Comparison of ENCODE assay signal across 8 mouse cellular contexts in genomic region chr19:60160611-60161274, GRCm38 (mm10).
DNase-seq lines count a peak whose midpoint lies in the region; TF ChIP-seq lines count a peak whose summit lies in the region.

No protein-coding gene starts in this region.

- no peaks in the 10 kb centered on the region; the same call in 1 of the 2 replicates for H3K4me1 ChIP-seq in bone marrow, adult 2 months (ENCODE audit: control insufficient read depth, insufficient read depth, low read length)
- no peaks in the 10 kb centered on the region; the same call in 1 of the 2 replicates for H3K4me1 ChIP-seq in lung, adult 2 months (ENCODE audit: control insufficient read depth, insufficient read depth, low read length)

- no peak for TF ChIP-seq POLR2A in bone marrow, adult 2 months (IDR thresholded peaks at IDR 0.05; ENCODE audit: borderline replicate concordance, control insufficient read depth, low read depth, low read length)
- no peak for TF ChIP-seq POLR2A in lung, adult 2 months (IDR thresholded peaks at IDR 0.05; ENCODE audit: borderline replicate concordance, extremely low read depth, low read depth, low read length)

- intact Hi-C loops in gastrocnemius, adult 2 months (cut with DNase I): no loop called here

- peak; percentile 46 for DNase-seq in right cerebral cortex, postnatal 4 days
- DNase-seq in right cerebral cortex, postnatal 25 days: no peak
- DNase-seq in gastrocnemius, adult 2 months: peak; percentile 54
- DNase-seq in kidney, adult 9 months: peak; percentile 59
- DNase-seq in lung, adult 2 months: peak; percentile 12
- DNase-seq in spleen, adult 12 weeks (ENCODE audit: low spot score): peak; percentile 24
- no peak for DNase-seq in cerebellum, adult 9-10 months

- TF ChIP-seq CTCF in bone marrow, adult 2 months (IDR thresholded peaks at IDR 0.05; ENCODE audit: control insufficient read depth, insufficient read depth, low read length): peak; percentile 87
- TF ChIP-seq CTCF in gastrocnemius, adult 2 months (IDR thresholded peaks at IDR 0.05): peak; percentile 77
- peak; percentile 77 for TF ChIP-seq CTCF in lung, adult 2 months (IDR thresholded peaks at IDR 0.05; ENCODE audit: insufficient read depth, low read length)

- peak overlapping the region; percentile 15 for H3K4me3 ChIP-seq in bone marrow, adult 2 months (replicated peaks; ENCODE audit: control insufficient read depth, low read depth, low read length)
- peak overlapping the region; percentile 24 for H3K4me3 ChIP-seq in gastrocnemius, adult 2 months
- no peak overlapping the region for H3K4me3 ChIP-seq in lung, adult 2 months (replicated peaks; ENCODE audit: extremely low read depth, low read depth, low read length)

- H3K27ac ChIP-seq in bone marrow, adult 2 months (ENCODE audit: control insufficient read depth, insufficient read depth, low read depth, low read length, poor library complexity): no peak overlapping the region
- H3K27ac ChIP-seq in gastrocnemius, adult 2 months: no peak overlapping the region

- 24% methylated on average over 20 of the region's 20 CpGs for WGBS in bone marrow, adult 2 months
- WGBS in lung, adult 2 months: 16% methylated on average over 20 of the region's 20 CpGs

Comparison
In these comparisons a context has a peak if more than half of its experiments do, and no peak if none do; other contexts are left out.
1. DNase-seq: peak in right cerebral cortex, postnatal 4 days (single experiment), gastrocnemius, adult 2 months (single experiment), kidney, adult 9 months (single experiment), lung, adult 2 months (single experiment) and spleen, adult 12 weeks (single experiment); none in right cerebral cortex, postnatal 25 days (single experiment) and cerebellum, adult 9-10 months (single experiment).
2. Peak in every context shown above with its lines, with median percentiles within 50 percentile points of each other: CTCF ChIP-seq.